Mouse (Mus musculus) brain, adult 2 months (tissue): ENCODE data around the gene Gm3015.
"Not testable (repeated sequence)": the region's sequence is repeated elsewhere in the genome, so short reads cannot be mapped to it uniquely, and the experiment has no call there.

ENCODE experiments used
- DNase-seq: peaks from one replicate; pipeline ENCODE4 v3.0.0; 2011; ENCODE audit warnings: low read depth, low spot score

The Gm3015 gene

DNA sequence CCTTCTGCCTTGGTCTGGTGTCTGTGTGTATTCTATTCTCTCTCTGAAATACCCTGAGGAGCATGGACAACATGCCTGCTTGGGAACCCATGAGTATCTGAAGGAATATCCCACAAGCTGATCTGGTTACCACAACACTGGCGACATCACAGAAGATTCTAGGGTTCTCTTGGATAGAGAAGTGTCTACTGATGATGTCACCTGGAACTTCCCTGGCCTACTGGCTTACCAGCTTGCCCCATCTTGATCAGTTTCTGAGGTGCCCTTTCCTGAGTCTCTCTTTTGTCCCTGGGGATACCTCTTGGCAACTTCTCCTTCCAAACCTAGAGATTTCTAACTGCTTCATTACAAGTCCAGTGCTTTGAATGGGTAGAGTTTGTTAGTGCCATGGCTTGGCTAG, at the start of gene Gm3015:
TSS of gene Gm3015 (minus strand) at position 101 of the 400 bp plus-strand sequence.
- DNase-seq: not testable (repeated sequence)

GRCm38 (mm10) chr14:42797887-42798286, 29.3 kb upstream of the Gm3015 start, which contains the start of gene Gm10377:
Gene Gm10377, minus strand, starts transcription at chr14:42797987.
- not testable (repeated sequence) for DNase-seq
